Mouse (Mus musculus): ENCODE results near the gene Tubgcp5. TPM values are rescaled to one million over a fixed set of nuclear protein-coding genes. Genes with fewer than 3 reads are reported as not detected.

The Tubgcp5 gene
- total and polyA plus RNA-seq, 3 experiments: 13.0 to 28.8 (median 24.1) TPM

GRCm38 (mm10) chr7:55799981-55800380 is 6.0 kb downstream of the Tubgcp5 start:
- in situ Hi-C loops (cut with MboI; ENCODE audit: low pct_ligation_motif_present, low pct_unique_long_range_greater_than_20kb, low sequenced_read_pairs): no loop called here
- no peak for TF ChIP-seq ZNF384 (IDR thresholded peaks at IDR 0.05; ENCODE audit: low read depth, low read length)
- no peak for TF ChIP-seq ZKSCAN1 (IDR thresholded peaks at IDR 0.05; ENCODE audit: borderline replicate concordance, low read depth, low read length)
- peak; percentile 51; the same call in 1 of the 2 replicates for TF ChIP-seq IRF4 (IDR thresholded peaks at IDR 0.05; ENCODE audit: low read depth, low read length)
- TF ChIP-seq MAFK (IDR thresholded peaks at IDR 0.05; ENCODE audit: insufficient replicate concordance, low read length): peak; percentile 88
- 0 out of 2 replicates have a peak, but pooled peaks have one; percentile 32 for TF ChIP-seq MYC (IDR thresholded peaks at IDR 0.05; ENCODE audit: low read depth, low read length)
- TF ChIP-seq JUND (conservative IDR thresholded peaks at IDR 0.05; ENCODE audit: low read depth, low read length): 0 out of 2 replicates have a peak, but pooled peaks have one; percentile 34
- peak; percentile 82 for TF ChIP-seq BHLHE40 (IDR thresholded peaks at IDR 0.05; ENCODE audit: low read depth, low read length)
- TF ChIP-seq ELF1 (IDR thresholded peaks at IDR 0.05; ENCODE audit: low read depth, low read length): no peak
- no peak for TF ChIP-seq ZMIZ1 (IDR thresholded peaks at IDR 0.05; ENCODE audit: low read depth, low read length)
- TF ChIP-seq RCOR1 (conservative IDR thresholded peaks at IDR 0.05; ENCODE audit: low read depth, low read length): peak; percentile 70; the same call in 1 of the 2 replicates
- TF ChIP-seq SIN3A (IDR thresholded peaks at IDR 0.05; ENCODE audit: low read length): 0 out of 2 replicates have a peak, but pooled peaks have one; percentile 36
- no peak overlapping the region for H3K9ac ChIP-seq (ENCODE audit: insufficient read depth, low read depth)
- H3K4me2 ChIP-seq (ENCODE audit: insufficient read depth, low read depth, poor library complexity, severe bottlenecking): no peak overlapping the region
- no peaks in the 10 kb centered on the region for H3K9me3 ChIP-seq (replicated peaks; ENCODE audit: low read length)
- H3K27ac ChIP-seq (ENCODE audit: insufficient read depth, low read depth): no peak overlapping the region
- H3K4me1 ChIP-seq (ENCODE audit: control insufficient read depth in 1 of 2, insufficient read depth in 2 of 2): peaks cover 0 to 8% of the 10 kb centered on the region in 2 experiments; a peak in 2 of 4 replicates
- peaks cover 51 to 89% of the 10 kb centered on the region in 2 experiments for H3K36me3 ChIP-seq (replicated peaks in 1 of 2; ENCODE audit: control insufficient read depth in 1 of 2, insufficient read depth in 1 of 2, low read length in 1 of 2)
- H3K27me3 ChIP-seq (replicated peaks): no peaks in the 10 kb centered on the region
- dilution Hi-C loops (cut with MboI; ENCODE audit: extremely low pct_ligation_motif_present, extremely low pct_unique_long_range_greater_than_20kb, low sequenced_read_pairs): no loop called here
- no peak overlapping the region for H3K4me3 ChIP-seq (replicated peaks in 1 of 3; ENCODE audit: low read depth in 2 of 3, low read length in 2 of 3, poor library complexity in 1 of 3)
- H3K79me2 ChIP-seq (replicated peaks; ENCODE audit: control insufficient read depth, extremely low read depth, insufficient read depth, poor library complexity, severe bottlenecking): peaks cover 5% of the 10 kb centered on the region
- DNase-seq (ENCODE audit: extremely low read depth): no peak

GRCm38 (mm10) chr7:55809967-55810366 is 16.0 kb downstream of the Tubgcp5 start:
- H3K4me1 ChIP-seq (ENCODE audit: control insufficient read depth in 1 of 2, insufficient read depth in 2 of 2): no peaks in the 10 kb centered on the region
- H3K9me3 ChIP-seq (replicated peaks; ENCODE audit: low read length): no peaks in the 10 kb centered on the region
- no peak overlapping the region for H3K9ac ChIP-seq (ENCODE audit: insufficient read depth, low read depth)
- no peak overlapping the region for H3K27ac ChIP-seq (ENCODE audit: insufficient read depth, low read depth)
- no peak for DNase-seq (ENCODE audit: extremely low read depth)
- H3K4me2 ChIP-seq (ENCODE audit: insufficient read depth, low read depth, poor library complexity, severe bottlenecking): no peak overlapping the region
- no peak overlapping the region for H3K4me3 ChIP-seq (replicated peaks in 1 of 3; ENCODE audit: low read depth in 2 of 3, low read length in 2 of 3, poor library complexity in 1 of 3)
- H3K27me3 ChIP-seq (replicated peaks): no peaks in the 10 kb centered on the region
- dilution Hi-C loops (cut with MboI; ENCODE audit: extremely low pct_ligation_motif_present, extremely low pct_unique_long_range_greater_than_20kb, low sequenced_read_pairs): no loop called here
- in situ Hi-C loops (cut with MboI; ENCODE audit: low pct_ligation_motif_present, low pct_unique_long_range_greater_than_20kb, low sequenced_read_pairs): no loop called here
- H3K79me2 ChIP-seq (replicated peaks; ENCODE audit: control insufficient read depth, extremely low read depth, insufficient read depth, poor library complexity, severe bottlenecking): no peaks in the 10 kb centered on the region
- H3K36me3 ChIP-seq (replicated peaks in 1 of 2; ENCODE audit: control insufficient read depth in 1 of 2, insufficient read depth in 1 of 2, low read length in 1 of 2): peaks cover 33 to 75% of the 10 kb centered on the region in 2 experiments
- TF ChIP-seq NELFE (IDR thresholded peaks at IDR 0.05; ENCODE audit: low read depth, low read length) (no peak), MAFK (IDR thresholded peaks at IDR 0.05; ENCODE audit: insufficient replicate concordance, low read length) (no peak), EP300 (IDR thresholded peaks at IDR 0.05; ENCODE audit: low read length) (no peak), MYC (IDR thresholded peaks at IDR 0.05; ENCODE audit: low read depth, low read length) (no peak), ZKSCAN1 (IDR thresholded peaks at IDR 0.05; ENCODE audit: borderline replicate concordance, low read depth, low read length) (no peak), SIN3A (IDR thresholded peaks at IDR 0.05; ENCODE audit: low read length) (no peak), TBP (conservative IDR thresholded peaks at IDR 0.05; ENCODE audit: low read depth, low read length) (no peak), POLR2AphosphoS2 (IDR thresholded peaks at IDR 0.05; ENCODE audit: low read depth, low read length) (no peak), SMC3 (IDR thresholded peaks at IDR 0.05; ENCODE audit: low read depth, low read length) (no peak), TCF12 (IDR thresholded peaks at IDR 0.05; ENCODE audit: low read depth, low read length) (no peak), JUN (IDR thresholded peaks at IDR 0.05; ENCODE audit: insufficient read depth, low read depth, low read length) (no peak), MAX (IDR thresholded peaks at IDR 0.05; ENCODE audit: low read length) (no peak), JUND (conservative IDR thresholded peaks at IDR 0.05; ENCODE audit: low read depth, low read length) (no peak), HCFC1 (IDR thresholded peaks at IDR 0.05; ENCODE audit: low read depth, low read length) (no peak), CTCF (conservative IDR thresholded peaks at IDR 0.05 in 1 of 2, IDR thresholded peaks at IDR 0.05 in 1 of 2; ENCODE audit: low read depth in 2 of 2, low read length in 2 of 2) (no peak), ELF1 (IDR thresholded peaks at IDR 0.05; ENCODE audit: low read depth, low read length) (no peak), UBTF (IDR thresholded peaks at IDR 0.05; ENCODE audit: low read depth, low read length) (no peak), POLR2A (IDR thresholded peaks at IDR 0.05; ENCODE audit: low read depth, low read length) (no peak), CHD1 (IDR thresholded peaks at IDR 0.05; ENCODE audit: low read depth, low read length) (no peak), RCOR1 (conservative IDR thresholded peaks at IDR 0.05; ENCODE audit: low read depth, low read length) (no peak)

Measured in CH12.LX (cell line).